Mouse (Mus musculus) kidney, embryonic 15.5 days (tissue): Measurements from ENCODE around the gene Rpl36-ps4. TPM values are rescaled to one million over a fixed set of nuclear protein-coding genes. Genes with fewer than 3 reads are reported as not detected.
A peak's percentile ranks its signal among the peaks of the same experiment; 100 is the strongest.

Experiments used
- ATAC-seq: fragments of 200-750 bp; cut with Nextera tagmentation; replicated peaks from 2 replicates; pipeline ENCODE4 v1.8.0; 2017; ENCODE audit warnings: moderate TSS enrichment; ENCODE audit not compliant: low FRiP score
- H3K27ac ChIP-seq: fragments of 300-500 bp; sonication (generic); 2 replicates; pipeline ENCODE4 v1.5.1; 2015; ENCODE audit warnings: mild to moderate bottlenecking, inconsistent platforms
- H3K27me3 ChIP-seq: fragments of 300-500 bp; sonication (generic); 2 replicates; pipeline ENCODE4 v1.6.1; 2015; ENCODE audit warnings: inconsistent platforms
- H3K36me3 ChIP-seq: fragments of 300-500 bp; sonication (generic); 2 replicates; pipeline ENCODE4 v1.6.1; 2015; ENCODE audit warnings: inconsistent platforms
- H3K4me1 ChIP-seq: fragments of 300-500 bp; sonication (generic); 2 replicates; pipeline ENCODE4 v1.6.1; 2015; ENCODE audit warnings: inconsistent platforms
- H3K4me2 ChIP-seq: fragments of 300-500 bp; sonication (generic); 2 replicates; pipeline ENCODE4 v1.6.1; 2015; ENCODE audit warnings: moderate library complexity, mild to moderate bottlenecking, inconsistent platforms
- H3K4me3 ChIP-seq: fragments of 300-500 bp; sonication (generic); replicated peaks from 2 replicates; pipeline ENCODE4 v1.5.1; 2015; ENCODE audit warnings: mild to moderate bottlenecking, inconsistent platforms
- H3K9ac ChIP-seq: fragments of 300-500 bp; sonication (generic); 2 replicates; pipeline ENCODE4 v1.6.1; 2015; ENCODE audit warnings: mild to moderate bottlenecking, inconsistent platforms
- H3K9me3 ChIP-seq: fragments of 300-500 bp; sonication (generic); replicated peaks from 2 replicates; pipeline ENCODE4 v1.6.1; 2016; ENCODE audit warnings: inconsistent platforms
- WGBS: fragments of 180-500 bp; shearing (Covaris S2); methylation state at CpG from one replicate; pipeline ENCODE4 v1.1.7; 2015; ENCODE audit warnings: mixed read lengths; 5-methylcytosine and 5-hydroxymethylcytosine counted together
- polyA plus RNA-seq: library from polyadenylated mRNA; unstranded; fragments of >200 nt; fragmentation: Nextera tagmentation; extraction: Ambion mirVana; gene quantifications from 2 replicates; pipeline ENCODE4 v1.2.1, GENCODE M21; 2015

The Rpl36-ps4 gene
- not detected in 2 replicates for polyA plus RNA-seq

DNA sequence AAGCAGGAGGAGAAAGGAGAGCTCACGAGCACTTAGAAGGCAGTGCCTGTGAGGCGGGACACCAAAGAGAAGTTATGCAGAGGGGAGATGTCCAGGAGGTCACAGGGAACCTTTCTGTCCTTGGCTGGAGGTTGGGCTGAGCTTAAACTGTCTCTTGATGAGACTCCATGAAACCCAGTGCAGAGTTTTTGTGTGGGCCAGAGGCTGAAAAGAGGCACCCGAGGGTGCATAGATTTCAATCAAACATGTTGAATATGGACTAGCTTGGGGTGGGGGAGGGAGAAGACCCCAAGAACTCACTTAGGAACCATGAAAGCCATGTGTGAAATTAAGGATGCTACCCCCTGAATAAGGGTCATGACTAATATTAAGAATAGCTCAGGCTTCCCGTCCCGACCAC lies at the start of gene Rpl36-ps4:
Gene Rpl36-ps4, plus strand, starts transcription at position 301 of the 400 bp plus-strand sequence.
- no peak for ATAC-seq
- Histone ChIP-seq H3K9me3 (no peaks in the 10 kb centered on the region), H3K27me3 (no peaks in the 10 kb centered on the region), H3K27ac (no peak within 1 kb of the TSS), H3K4me2 (no peak within 1 kb of the TSS), H3K9ac (no peak within 1 kb of the TSS), H3K4me3 (no peak within 1 kb of the TSS), H3K4me1 (no peaks in the 10 kb centered on the region), H3K36me3 (no peaks in the 10 kb centered on the region)
- 81% methylated on average over 5 of the region's 5 CpGs for WGBS

DNA sequence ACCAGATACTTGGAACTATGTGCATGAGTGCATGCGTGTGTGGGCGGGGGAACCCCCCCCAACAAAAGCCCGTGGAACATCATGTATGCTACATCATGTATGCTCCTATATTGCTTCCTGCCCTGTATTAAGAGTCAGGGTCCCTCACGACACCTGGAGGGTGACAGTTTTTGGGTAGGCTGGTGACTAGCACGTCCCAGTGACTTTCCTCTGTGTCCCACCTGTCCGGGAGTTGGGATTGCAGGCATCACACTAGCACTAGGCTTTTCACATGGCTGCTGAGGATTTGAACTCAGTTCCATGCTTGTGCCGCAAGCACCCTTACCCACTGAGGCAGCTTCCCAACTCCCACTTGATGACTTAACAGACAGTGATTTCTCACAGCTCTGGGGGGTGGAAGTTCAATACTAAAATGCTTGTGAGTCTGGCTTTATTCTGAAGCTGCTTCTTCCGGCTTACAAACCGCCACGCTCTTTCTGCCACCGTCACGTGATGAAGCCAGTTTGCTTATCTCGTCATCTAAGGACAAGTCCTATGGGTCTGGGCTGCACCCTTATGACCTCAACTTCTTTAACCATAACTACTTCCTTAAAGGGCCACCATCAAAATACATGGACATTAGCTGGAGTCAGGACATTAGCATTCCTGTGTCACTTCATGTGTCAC lies 49.2 kb upstream of the Rpl36-ps4 start:
- no peaks in the 10 kb centered on the region for H3K9me3 ChIP-seq
- no peaks in the 10 kb centered on the region for H3K4me1 ChIP-seq
- no peaks in the 10 kb centered on the region for H3K27me3 ChIP-seq
- H3K27ac ChIP-seq: no peak overlapping the region
- H3K9ac ChIP-seq: no peak overlapping the region
- no peaks in the 10 kb centered on the region for H3K36me3 ChIP-seq
- ATAC-seq: no peak
- H3K4me3 ChIP-seq: no peak overlapping the region
- 76% methylated on average over 13 of the region's 13 CpGs for WGBS
- no peak overlapping the region for H3K4me2 ChIP-seq

DNA sequence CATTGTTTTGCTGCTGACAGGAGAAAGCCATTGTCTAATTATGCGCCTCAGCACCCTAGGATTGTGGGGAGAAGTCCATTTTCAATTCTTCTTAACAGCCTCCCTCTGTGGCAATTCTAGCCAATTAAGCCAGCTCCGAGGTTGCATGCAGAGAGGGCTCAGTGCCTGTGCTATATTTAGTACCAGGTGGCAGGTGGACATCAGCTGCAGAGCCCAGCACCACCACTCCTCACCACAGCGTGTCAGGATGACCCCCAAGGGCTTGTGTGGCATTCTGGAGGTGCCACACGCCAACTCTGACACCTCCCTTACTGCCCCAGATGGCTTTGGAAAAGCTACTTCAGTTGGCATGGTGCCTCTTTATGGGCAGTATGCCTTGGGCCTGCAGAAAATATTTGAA lies 48.5 kb upstream of the Rpl36-ps4 start:
- WGBS: 47% methylated on average over 4 of the region's 4 CpGs

DNA sequence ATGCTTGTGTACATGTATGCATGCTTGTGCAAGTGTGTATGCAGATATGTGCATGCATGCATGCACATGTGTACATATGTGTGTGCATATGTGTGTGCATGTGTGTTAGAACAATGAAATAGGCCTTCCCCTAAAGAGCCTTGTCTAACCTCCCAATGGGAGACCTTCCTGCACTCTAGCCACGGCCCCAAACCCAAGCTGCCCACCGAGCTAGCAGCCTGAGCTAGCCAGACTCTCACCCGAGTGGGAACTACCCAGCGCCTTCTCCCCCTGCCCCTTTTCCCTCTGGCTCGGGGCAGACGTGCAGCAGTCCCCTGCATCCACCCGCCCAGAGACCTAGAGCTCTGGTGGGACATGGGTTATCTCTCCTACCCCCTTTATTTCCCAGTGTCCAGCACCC lies 47.3 kb upstream of the Rpl36-ps4 start:
- no peaks in the 10 kb centered on the region for H3K36me3 ChIP-seq

More for the DNA sequence above, 48.5 kb upstream of the Rpl36-ps4 start:
- ATAC-seq: no peak
- no peaks in the 10 kb centered on the region for H3K36me3 ChIP-seq
- H3K9me3 ChIP-seq: no peaks in the 10 kb centered on the region
- no peak overlapping the region for H3K4me3 ChIP-seq
- no peak overlapping the region for H3K4me2 ChIP-seq
- H3K9ac ChIP-seq: no peak overlapping the region
- no peaks in the 10 kb centered on the region for H3K27me3 ChIP-seq
- H3K4me1 ChIP-seq: peaks cover 3% of the 10 kb centered on the region; the same call in 1 of the 2 replicates
- no peak overlapping the region for H3K27ac ChIP-seq

DNA sequence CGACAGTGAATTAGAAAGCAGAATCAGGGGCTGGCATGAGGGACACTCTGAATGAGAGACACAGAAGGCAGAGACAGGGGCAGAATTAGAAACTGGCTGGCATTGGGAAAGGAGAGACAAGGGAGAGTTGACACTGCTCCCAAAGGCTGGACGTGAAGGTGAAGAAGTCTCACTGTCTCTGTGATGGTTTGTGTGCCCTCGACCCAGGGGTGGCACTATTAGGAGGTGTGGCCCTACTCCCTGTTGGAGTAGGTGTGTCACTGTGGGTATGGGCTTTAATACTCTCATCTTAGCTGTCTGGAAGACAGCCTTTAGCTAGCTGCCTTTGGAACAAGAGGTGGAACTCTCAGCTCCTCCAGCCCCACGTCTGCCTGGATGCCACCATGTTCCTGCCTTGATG lies 46.8 kb upstream of the Rpl36-ps4 start:
- H3K4me2 ChIP-seq: no peak overlapping the region
- ATAC-seq: no peak
- WGBS: 78% methylated on average over 4 of the region's 4 CpGs
- no peak overlapping the region for H3K27ac ChIP-seq
- peaks cover 11% of the 10 kb centered on the region for H3K4me1 ChIP-seq
- H3K36me3 ChIP-seq: no peaks in the 10 kb centered on the region
- no peak overlapping the region for H3K4me3 ChIP-seq
- H3K27me3 ChIP-seq: no peaks in the 10 kb centered on the region
- H3K9ac ChIP-seq: no peak overlapping the region
- H3K9me3 ChIP-seq: no peaks in the 10 kb centered on the region

More for the DNA sequence above, 47.3 kb upstream of the Rpl36-ps4 start:
- no peak overlapping the region for H3K9ac ChIP-seq
- H3K9me3 ChIP-seq: no peaks in the 10 kb centered on the region
- no peak overlapping the region for H3K4me2 ChIP-seq
- 85% methylated on average over 7 of the region's 7 CpGs for WGBS
- no peak overlapping the region for H3K4me3 ChIP-seq
- H3K4me1 ChIP-seq: peaks cover 11% of the 10 kb centered on the region
- no peak for ATAC-seq
- no peak overlapping the region for H3K27ac ChIP-seq
- H3K27me3 ChIP-seq: no peaks in the 10 kb centered on the region

DNA sequence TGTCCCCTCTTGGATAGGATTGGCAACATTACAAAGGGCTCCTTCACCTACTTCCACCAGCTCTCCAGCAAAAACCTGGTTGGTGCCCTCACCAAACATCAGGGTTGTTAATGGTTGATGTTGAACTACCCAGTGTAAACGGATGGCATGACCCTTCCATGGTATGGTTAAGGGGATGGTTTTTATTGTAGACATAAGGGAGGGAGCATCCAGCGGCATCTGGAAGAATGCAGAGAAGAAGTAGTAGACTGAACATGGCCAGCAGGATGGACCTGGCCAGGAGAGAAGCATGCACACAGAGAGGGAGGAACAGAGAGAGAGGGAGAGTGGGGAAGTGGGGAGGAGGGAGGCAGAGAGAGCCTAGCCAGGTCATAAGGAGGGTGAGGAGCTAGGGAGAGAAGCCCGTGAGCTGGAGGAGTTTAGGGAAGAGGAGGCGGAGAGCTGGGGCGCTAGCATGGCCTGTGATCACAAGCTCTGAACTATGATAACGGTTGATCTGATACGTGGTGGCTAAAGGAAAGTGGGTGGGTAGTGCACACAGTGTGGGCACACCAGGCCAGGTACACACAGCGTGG lies 45.3 kb upstream of the Rpl36-ps4 start:
- 73% methylated on average over 8 of the region's 8 CpGs for WGBS

DNA sequence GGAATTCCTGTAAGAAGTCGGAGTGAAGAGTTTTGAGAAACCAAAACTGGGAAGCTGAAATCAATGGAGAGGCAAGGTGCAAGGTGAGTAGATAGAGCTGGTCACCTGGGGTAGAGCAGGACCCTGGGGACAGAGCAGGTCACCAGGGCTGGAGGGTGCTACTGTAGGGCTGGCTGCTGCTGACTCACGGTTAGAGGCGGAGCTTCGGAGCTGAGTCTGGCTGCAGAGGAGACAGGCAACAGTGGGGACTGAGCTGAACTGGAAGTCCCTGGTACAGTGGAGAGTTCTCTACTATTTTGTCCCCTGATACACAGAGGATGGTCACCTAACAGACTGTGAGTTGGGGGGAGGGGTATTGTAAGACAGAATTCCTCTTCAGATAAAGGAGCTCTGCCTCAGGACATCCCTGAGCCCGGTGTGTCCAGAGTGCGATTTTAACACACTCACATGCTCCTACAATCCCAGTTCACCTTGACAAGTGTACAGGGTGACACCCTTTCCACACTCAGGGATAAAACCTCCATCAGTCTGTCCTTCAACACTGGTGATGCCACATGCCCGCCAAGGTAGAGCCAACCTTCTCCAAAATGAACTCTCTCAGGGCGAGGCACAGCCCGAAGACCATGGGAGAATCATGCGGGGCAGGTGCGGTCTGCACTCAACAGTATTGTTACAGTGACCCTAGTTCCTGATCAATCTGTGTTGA lies 44.3 kb upstream of the Rpl36-ps4 start:
- 84% methylated on average over 11 of the region's 11 CpGs for WGBS
- H3K36me3 ChIP-seq: no peaks in the 10 kb centered on the region
- no peaks in the 10 kb centered on the region for H3K27me3 ChIP-seq
- no peak; the same call in 1 of the 2 replicates for ATAC-seq
- H3K4me3 ChIP-seq: no peak overlapping the region
- H3K4me2 ChIP-seq: no peak overlapping the region
- no peak overlapping the region for H3K9ac ChIP-seq
- no peak overlapping the region for H3K27ac ChIP-seq
- no peaks in the 10 kb centered on the region for H3K9me3 ChIP-seq
- H3K4me1 ChIP-seq: peaks cover 11% of the 10 kb centered on the region

More for the DNA sequence above, 45.3 kb upstream of the Rpl36-ps4 start:
- no peaks in the 10 kb centered on the region for H3K9me3 ChIP-seq
- no peaks in the 10 kb centered on the region for H3K27me3 ChIP-seq
- peaks cover 11% of the 10 kb centered on the region for H3K4me1 ChIP-seq
- H3K9ac ChIP-seq: no peak overlapping the region
- no peak overlapping the region for H3K4me2 ChIP-seq
- no peaks in the 10 kb centered on the region for H3K36me3 ChIP-seq
- H3K4me3 ChIP-seq: no peak overlapping the region
- no peak for ATAC-seq
- no peak overlapping the region for H3K27ac ChIP-seq

DNA sequence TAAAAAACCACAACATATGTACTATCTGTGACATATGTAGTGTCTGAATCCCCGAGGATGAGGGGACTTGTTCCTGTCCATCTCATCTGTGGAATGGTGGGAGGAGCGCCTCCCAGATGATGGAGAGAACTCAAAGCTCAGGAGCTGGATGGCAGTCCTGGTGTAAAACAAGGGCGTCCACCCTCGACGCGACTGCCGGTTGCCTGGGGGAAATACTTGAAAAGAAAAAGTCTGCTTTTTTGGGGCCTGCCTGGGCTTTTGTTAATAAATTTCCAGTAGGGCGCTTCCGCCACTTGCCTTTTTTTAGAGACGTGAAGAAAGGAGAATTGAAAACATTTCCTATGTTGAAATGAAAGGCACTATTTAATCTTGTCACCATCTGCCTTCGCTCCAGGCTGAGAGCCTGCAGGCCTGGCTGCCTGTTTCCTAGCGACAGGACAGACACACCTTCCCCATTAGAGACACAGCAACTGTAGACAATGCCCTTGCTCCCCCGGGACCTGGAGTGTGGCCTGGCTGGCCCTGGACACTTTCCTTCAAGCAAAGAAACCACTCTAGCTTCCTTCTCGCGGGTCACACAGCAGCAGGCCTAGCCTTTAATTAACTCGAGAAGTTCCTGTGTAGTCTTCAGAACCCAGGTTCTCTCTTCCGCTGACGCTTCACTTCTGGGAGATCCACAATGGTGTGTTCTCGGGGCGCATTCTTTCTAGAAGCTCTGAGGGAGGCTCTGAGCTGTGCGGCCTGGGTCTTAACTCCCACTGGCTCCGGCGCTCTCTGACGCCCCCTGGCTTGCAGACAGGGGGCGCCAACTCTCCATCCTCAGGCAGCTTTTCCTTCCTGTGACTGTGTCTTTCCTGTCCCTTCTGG lies 43.3 kb upstream of the Rpl36-ps4 start:
- Histone ChIP-seq H3K4me1 (peaks cover 11% of the 10 kb centered on the region), H3K9ac (no peak overlapping the region), H3K27ac (0 out of 2 replicates have a peak overlapping the region, but pooled peaks have one; percentile 32), H3K4me3 (no peak overlapping the region), H3K9me3 (no peaks in the 10 kb centered on the region), H3K4me2 (0 out of 2 replicates have a peak overlapping the region, but pooled peaks have one; percentile 17), H3K36me3 (no peaks in the 10 kb centered on the region), H3K27me3 (no peaks in the 10 kb centered on the region)
- ATAC-seq: 0 out of 2 replicates have a peak, but pooled peaks have one; percentile 62
- WGBS: 34% methylated on average over 25 of the region's 25 CpGs

DNA sequence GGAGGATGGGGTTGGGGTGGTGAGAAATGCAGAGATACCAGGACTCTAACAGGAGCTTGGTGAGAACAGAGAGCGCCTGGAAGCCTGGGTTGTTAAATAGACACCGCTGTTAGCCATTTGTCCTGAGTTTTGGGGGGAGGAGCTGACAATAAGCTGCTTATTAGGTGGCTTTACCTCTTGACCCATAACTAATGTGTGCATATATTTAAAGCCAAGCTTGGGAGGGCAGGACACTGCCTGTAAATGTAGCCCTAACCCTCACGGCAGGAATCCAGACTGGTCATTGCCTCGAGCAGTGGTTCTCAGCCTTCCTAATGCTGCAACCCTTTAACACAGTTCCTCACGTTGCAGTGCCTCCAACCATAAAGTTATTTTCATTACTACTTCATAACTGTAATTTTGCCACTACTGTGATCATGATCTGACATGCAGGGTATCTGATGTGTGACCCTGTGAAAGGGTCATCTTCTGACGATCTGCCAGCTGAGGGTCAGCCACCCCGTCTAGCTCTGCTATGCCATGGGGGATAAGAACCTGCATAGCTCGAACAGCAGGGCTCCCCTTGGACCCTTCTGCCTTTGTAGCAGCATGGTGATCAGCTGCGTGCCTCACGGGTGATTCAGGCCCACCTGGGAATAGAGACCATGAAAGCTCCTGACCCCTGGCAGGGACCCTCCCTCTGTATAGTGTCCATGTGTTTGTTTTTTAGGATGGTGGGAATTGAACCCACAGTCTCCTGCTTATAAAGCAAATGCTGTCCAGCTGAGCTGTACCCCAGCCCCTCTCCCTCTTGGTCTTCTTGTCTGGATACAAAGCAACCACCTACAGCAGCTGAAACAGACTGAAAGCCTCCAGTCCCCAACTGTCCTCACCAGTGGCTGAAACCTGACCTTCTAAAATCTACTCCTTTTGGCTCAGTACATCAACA lies 42.0 kb upstream of the Rpl36-ps4 start:
- peaks cover 11% of the 10 kb centered on the region for H3K4me1 ChIP-seq
- no peak overlapping the region for H3K9ac ChIP-seq
- H3K4me2 ChIP-seq: no peak overlapping the region
- no peak for ATAC-seq
- H3K9me3 ChIP-seq: no peaks in the 10 kb centered on the region
- no peaks in the 10 kb centered on the region for H3K36me3 ChIP-seq
- no peak overlapping the region for H3K27ac ChIP-seq
- no peaks in the 10 kb centered on the region for H3K27me3 ChIP-seq
- 73% methylated on average over 10 of the region's 10 CpGs for WGBS
- H3K4me3 ChIP-seq: no peak overlapping the region

DNA sequence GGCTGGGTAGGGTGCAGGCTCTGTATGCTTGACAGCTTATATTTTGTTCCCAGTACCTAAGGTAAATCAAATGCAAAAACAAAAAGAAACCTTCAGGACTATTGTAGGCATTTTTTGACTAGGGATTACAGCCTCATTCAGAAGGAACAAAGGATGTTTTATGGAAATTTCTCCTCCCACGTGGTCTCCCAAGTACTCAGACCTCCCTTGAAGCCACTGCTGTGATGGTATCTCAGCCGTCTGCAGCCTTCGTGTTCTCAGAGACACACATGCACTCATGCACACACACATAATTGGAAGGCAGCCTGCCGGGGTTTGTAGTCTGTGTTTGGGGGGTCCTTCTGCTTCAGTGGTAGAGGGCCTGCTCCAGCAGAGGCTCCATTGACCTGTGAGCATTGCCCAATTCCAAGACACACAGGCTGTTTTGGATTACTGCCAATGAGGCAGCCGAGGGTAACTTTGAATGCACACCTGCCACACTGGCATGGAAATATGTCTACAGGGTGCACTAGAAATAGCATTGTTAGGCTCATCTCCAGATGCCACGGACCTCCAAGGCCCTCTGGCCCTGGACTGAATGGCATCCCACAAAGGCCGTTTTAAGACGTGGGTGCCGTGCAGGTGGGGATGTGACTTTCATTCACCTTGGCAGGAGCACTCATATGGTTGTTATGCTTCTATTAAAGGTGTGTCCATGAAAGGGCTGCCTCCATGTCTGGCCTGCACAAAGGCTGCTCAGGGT lies 41.1 kb upstream of the Rpl36-ps4 start:
- Histone ChIP-seq H3K36me3 (no peaks in the 10 kb centered on the region), H3K27ac (no peak overlapping the region)
- 64% methylated on average over 9 of the region's 9 CpGs for WGBS

More for the DNA sequence above, 41.1 kb upstream of the Rpl36-ps4 start:
- no peak for ATAC-seq
- H3K27me3 ChIP-seq: no peaks in the 10 kb centered on the region
- no peaks in the 10 kb centered on the region for H3K9me3 ChIP-seq
- peaks cover 11% of the 10 kb centered on the region for H3K4me1 ChIP-seq
- no peak overlapping the region for H3K4me2 ChIP-seq
- H3K4me3 ChIP-seq: no peak overlapping the region
- no peak overlapping the region for H3K9ac ChIP-seq
